Mouse (Mus musculus) hindbrain, embryonic 12.5 days (tissue): Measurements from ENCODE around the gene 1700001K19Rik. TPM values are rescaled to one million over a fixed set of nuclear protein-coding genes. Genes with fewer than 3 reads are reported as not detected.
"Not testable (repeated sequence)": the region's sequence is repeated elsewhere in the genome, so short reads cannot be mapped to it uniquely, and the experiment has no call there.

ENCODE experiments used
- ATAC-seq: fragments of 200-750 bp; cut with Nextera tagmentation; 2 replicates; pipeline ENCODE4 v1.8.0; 2017; ENCODE audit warnings: moderate TSS enrichment; ENCODE audit not compliant: low FRiP score
- H3K27ac ChIP-seq: fragments of 300-500 bp; sonication (generic); 2 replicates; pipeline ENCODE4 v1.5.1; 2016; ENCODE audit warnings: mild to moderate bottlenecking
- H3K27me3 ChIP-seq: fragments of 300-500 bp; sonication (generic); 2 replicates; pipeline ENCODE4 v1.6.1; 2016; ENCODE audit warnings: mild to moderate bottlenecking
- H3K36me3 ChIP-seq: fragments of 300-500 bp; sonication (generic); 2 replicates; pipeline ENCODE4 v1.6.1; 2016; ENCODE audit warnings: mild to moderate bottlenecking
- H3K4me1 ChIP-seq: fragments of 300-500 bp; sonication (generic); 2 replicates; pipeline ENCODE4 v1.6.1; 2016
- H3K4me2 ChIP-seq: fragments of 300-500 bp; sonication (generic); replicated peaks from 2 replicates; pipeline ENCODE4 v1.6.1; 2016; ENCODE audit warnings: mild to moderate bottlenecking
- H3K4me3 ChIP-seq: fragments of 300-500 bp; sonication (generic); 2 replicates; pipeline ENCODE4 v1.5.1; 2016; ENCODE audit warnings: mild to moderate bottlenecking
- H3K9ac ChIP-seq: fragments of 300-500 bp; sonication (generic); 2 replicates; pipeline ENCODE4 v1.6.1; 2016; ENCODE audit warnings: mild to moderate bottlenecking, moderate library complexity
- H3K9me3 ChIP-seq: fragments of 300-500 bp; sonication (generic); replicated peaks from 2 replicates; pipeline ENCODE4 v1.6.1; 2016; ENCODE audit warnings: mild to moderate bottlenecking
- WGBS: fragments of 180-500 bp; shearing (Covaris S2); methylation state at CpG from one replicate; pipeline ENCODE4 v1.1.7; 2016; 5-methylcytosine and 5-hydroxymethylcytosine counted together
- polyA plus RNA-seq: library from polyadenylated mRNA; unstranded; fragments of >200 nt; fragmentation: Nextera tagmentation; extraction: Ambion mirVana; gene quantifications from 2 replicates; pipeline ENCODE4 v1.2.1, GENCODE M21; 2016

Gene 1700001K19Rik
- polyA plus RNA-seq, 1 experiment from 2014 or later = not detected

DNA sequence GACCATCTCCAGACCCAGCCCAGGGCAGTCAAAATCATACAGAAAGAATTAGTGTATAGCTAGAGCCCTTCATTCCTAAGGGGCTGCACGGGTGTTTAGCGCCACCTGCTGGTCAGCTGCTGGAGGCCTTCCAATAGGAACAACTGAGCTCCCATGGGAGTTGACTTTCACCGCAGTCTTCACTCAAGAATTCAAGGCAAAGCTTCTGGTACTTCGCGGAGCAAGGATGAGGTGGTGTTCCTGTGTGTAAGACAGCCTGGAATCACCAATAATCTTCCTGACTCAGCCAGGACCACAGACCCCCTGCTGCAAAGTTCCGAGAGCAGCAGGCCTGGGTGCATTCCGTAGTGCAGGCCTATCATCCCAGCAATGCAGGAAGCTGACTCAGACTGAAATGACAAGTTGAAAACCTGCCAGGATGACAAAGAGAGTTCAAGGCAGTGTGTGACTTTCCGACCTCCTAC lies 20.6 kb upstream of the 1700001K19Rik start:
- 27% methylated on average over 8 of the region's 8 CpGs for WGBS
- no peak overlapping the region for H3K4me3 ChIP-seq
- peaks cover 16% of the 10 kb centered on the region for H3K4me1 ChIP-seq
- ATAC-seq = peak; percentile 53; the same call in 1 of the 2 replicates
- no peak overlapping the region for H3K9ac ChIP-seq
- no peaks in the 10 kb centered on the region for H3K36me3 ChIP-seq
- peaks cover 2% of the 10 kb centered on the region; the same call in 1 of the 2 replicates for H3K27me3 ChIP-seq
- no peaks in the 10 kb centered on the region for H3K9me3 ChIP-seq
- no peak overlapping the region for H3K4me2 ChIP-seq
- H3K27ac ChIP-seq = no peak overlapping the region

DNA sequence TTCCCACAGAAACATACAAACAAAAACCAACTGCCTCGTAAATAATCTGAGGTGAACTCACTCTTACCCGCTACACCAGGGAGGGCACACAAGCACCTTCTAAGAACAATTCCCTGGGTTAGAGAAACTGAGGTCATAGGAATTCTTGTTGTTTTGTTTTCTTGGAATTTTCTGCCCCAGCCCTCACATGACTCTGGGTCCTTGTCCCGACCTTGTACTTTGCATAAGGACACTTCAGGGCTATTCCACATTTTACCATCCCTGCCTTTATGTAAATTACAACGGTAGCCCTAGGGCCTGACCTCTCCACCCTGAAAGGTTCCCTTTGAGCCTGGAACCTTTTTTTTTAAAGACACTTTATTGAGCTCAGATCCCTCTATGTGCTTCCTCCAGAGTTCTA lies 20.1 kb upstream of the 1700001K19Rik start, which contains the start of gene Hsp90aa1:
Gene Hsp90aa1, minus strand, starts transcription at position 173 of the 400 bp plus-strand sequence.
- Histone ChIP-seq H3K9ac (no peak within 1 kb of the TSS), H3K4me2 (no peak within 1 kb of the TSS)
- ATAC-seq = no peak

DNA sequence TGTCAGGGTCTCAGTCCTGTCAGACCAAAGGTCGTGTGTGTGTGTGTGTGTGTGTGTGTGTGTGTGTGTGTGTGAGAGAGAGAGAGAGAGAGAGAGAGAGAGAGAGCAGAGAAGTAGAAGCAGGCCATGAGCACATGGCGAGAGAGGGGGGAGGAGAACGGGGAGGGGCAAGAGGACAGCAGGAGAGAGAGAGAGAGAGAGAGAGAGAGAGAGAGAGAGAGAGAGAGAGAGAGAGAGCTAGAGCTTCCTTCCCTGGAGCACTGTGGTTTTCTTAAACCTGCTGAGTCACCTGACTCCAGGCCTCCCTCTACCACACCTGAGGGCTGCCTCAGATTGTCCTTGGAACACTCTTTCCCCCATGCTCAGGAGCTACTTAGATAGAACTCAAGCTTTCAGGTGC lies 18.9 kb upstream of the 1700001K19Rik start:
- peaks cover 14% of the 10 kb centered on the region for H3K4me1 ChIP-seq
- not testable (repeated sequence) for ATAC-seq, H3K27me3 ChIP-seq, H3K9me3 ChIP-seq, H3K36me3 ChIP-seq, H3K4me3 ChIP-seq, H3K27ac ChIP-seq, H3K4me2 ChIP-seq
- peak overlapping the region; percentile 5; the same call in 1 of the 2 replicates for H3K9ac ChIP-seq
- 28% methylated on average over 3 of the region's 3 CpGs for WGBS

More for the DNA sequence above, 20.1 kb upstream of the 1700001K19Rik start, which contains the start of gene Hsp90aa1:
- H3K27ac ChIP-seq = no peak within 1 kb of the TSS
- H3K4me3 ChIP-seq = no peak within 1 kb of the TSS
- WGBS = 56% methylated on average over 4 of the region's 4 CpGs
- H3K4me1 ChIP-seq = peaks cover 16% of the 10 kb centered on the region
- peaks cover 2% of the 10 kb centered on the region; the same call in 1 of the 2 replicates for H3K27me3 ChIP-seq
- H3K9me3 ChIP-seq = no peaks in the 10 kb centered on the region
- H3K36me3 ChIP-seq = no peaks in the 10 kb centered on the region

GRCm38 (mm10) chr12:110700730-110701129 lies 18.3 kb upstream of the 1700001K19Rik start:
- no peaks in the 10 kb centered on the region for H3K9me3 ChIP-seq
- ATAC-seq = no peak
- H3K27ac ChIP-seq = no peak overlapping the region
- H3K4me1 ChIP-seq = peaks cover 10% of the 10 kb centered on the region
- H3K36me3 ChIP-seq = no peaks in the 10 kb centered on the region
- H3K9ac ChIP-seq = peak overlapping the region; percentile 5; the same call in 1 of the 2 replicates
- H3K4me3 ChIP-seq = no peak overlapping the region
- H3K27me3 ChIP-seq = peaks cover 2% of the 10 kb centered on the region; the same call in 1 of the 2 replicates
- WGBS = 70% methylated on average over 2 of the region's 2 CpGs
- H3K4me2 ChIP-seq = no peak overlapping the region

DNA sequence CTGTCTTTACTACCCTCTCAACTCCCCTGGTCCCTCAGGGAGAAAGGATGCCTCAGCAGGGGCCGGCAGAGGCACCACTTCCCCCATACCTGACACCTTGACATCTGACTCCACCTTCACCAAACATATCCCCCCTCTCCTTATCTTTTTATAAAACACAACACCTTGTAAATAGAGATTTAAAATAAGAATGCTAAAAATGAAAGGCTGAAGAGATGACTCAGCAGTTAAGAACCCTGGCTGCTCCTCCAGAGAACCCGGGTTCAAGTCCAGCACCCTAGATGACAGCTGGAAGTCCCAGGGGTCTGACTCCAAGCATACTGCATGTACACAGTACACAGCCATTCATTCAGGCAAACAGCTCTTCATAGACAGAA lies 16.7 kb upstream of the 1700001K19Rik start:
- Histone ChIP-seq H3K4me3 (no peak overlapping the region), H3K4me2 (no peak overlapping the region), H3K36me3 (peaks cover 6% of the 10 kb centered on the region), H3K9me3 (no peaks in the 10 kb centered on the region), H3K9ac (no peak overlapping the region), H3K4me1 (peaks cover 18% of the 10 kb centered on the region), H3K27me3 (peaks cover 2% of the 10 kb centered on the region; the same call in 1 of the 2 replicates), H3K27ac (no peak overlapping the region)
- no peak for ATAC-seq
- WGBS = 60% methylated on average over 2 of the region's 2 CpGs

- H3K27me3 ChIP-seq = peaks cover 2% of the 10 kb centered on the region; the same call in 1 of the 2 replicates
- 47% methylated on average over 15 of the region's 15 CpGs for WGBS
- H3K9ac ChIP-seq = no peak overlapping the region
- no peak overlapping the region for H3K27ac ChIP-seq
- H3K36me3 ChIP-seq = peaks cover 9% of the 10 kb centered on the region
- H3K4me2 ChIP-seq = no peak overlapping the region
- H3K4me3 ChIP-seq = no peak overlapping the region
- peaks cover 18% of the 10 kb centered on the region for H3K4me1 ChIP-seq
- no peak for ATAC-seq
- no peaks in the 10 kb centered on the region for H3K9me3 ChIP-seq
Observed at GRCm38 (mm10) chr12:110698523-110699170, 16.2 kb upstream of the 1700001K19Rik start.

DNA sequence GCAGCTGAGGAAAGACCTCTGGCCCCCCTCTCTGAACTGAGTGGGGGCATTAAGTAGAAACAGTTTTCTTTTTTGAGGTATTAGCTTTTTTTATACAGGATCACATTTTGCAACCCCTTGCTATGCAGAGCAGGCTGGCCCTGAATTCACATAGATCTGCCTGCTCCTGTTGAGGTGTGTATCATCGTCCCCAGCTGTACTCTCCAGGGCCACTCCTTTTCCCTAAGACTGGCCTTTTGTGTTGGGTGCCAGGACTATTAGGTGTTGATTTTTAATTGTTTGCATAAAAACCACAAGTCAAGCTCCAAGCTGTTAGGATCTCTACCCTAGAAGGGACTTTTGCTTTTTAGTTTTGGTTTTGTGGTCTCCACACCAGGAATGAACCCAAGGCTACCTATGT lies 15.7 kb upstream of the 1700001K19Rik start:
- H3K27ac ChIP-seq = no peak overlapping the region
- 0 out of 2 replicates have a peak, but pooled peaks cover 2% of the 10 kb centered on the region for H3K27me3 ChIP-seq
- H3K4me2 ChIP-seq = no peak overlapping the region
- no peak overlapping the region for H3K4me3 ChIP-seq
- WGBS = 89% methylated on average over 1 of the region's 1 CpGs
- H3K9ac ChIP-seq = no peak overlapping the region
- peaks cover 12% of the 10 kb centered on the region for H3K36me3 ChIP-seq
- ATAC-seq = no peak
- no peaks in the 10 kb centered on the region for H3K9me3 ChIP-seq
- H3K4me1 ChIP-seq = peaks cover 18% of the 10 kb centered on the region

DNA sequence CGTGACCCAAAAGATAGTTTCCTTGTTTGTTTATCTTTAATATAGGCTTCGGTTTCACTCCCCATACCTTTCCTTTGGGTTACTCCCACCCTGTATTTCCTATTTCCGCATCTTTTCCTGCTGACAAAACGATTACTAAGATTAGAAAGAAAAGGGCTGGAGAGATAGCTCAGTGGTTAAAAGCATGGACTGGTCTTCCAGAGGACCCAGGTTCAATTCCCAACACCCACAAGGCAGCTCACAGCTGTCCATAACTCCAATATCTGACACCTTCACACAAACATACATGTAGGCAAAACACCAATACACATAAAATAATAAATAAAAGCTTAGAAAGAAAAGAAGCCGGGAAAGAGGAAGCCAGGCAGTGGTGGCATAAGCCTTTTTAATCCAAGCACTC lies 15.0 kb upstream of the 1700001K19Rik start:
- H3K27me3 ChIP-seq = 0 out of 2 replicates have a peak, but pooled peaks cover 2% of the 10 kb centered on the region
- no peak overlapping the region for H3K27ac ChIP-seq
- WGBS = 75% methylated on average over 5 of the region's 5 CpGs
- no peak overlapping the region for H3K9ac ChIP-seq
- H3K4me1 ChIP-seq = peaks cover 18% of the 10 kb centered on the region
- H3K9me3 ChIP-seq = no peaks in the 10 kb centered on the region
- peaks cover 16% of the 10 kb centered on the region for H3K36me3 ChIP-seq
- ATAC-seq = no peak
- H3K4me3 ChIP-seq = no peak overlapping the region
- no peak overlapping the region; the same call in 1 of the 2 replicates for H3K4me2 ChIP-seq

- peak overlapping the region; percentile 100 for H3K9ac ChIP-seq
- WGBS = 59% methylated on average over 9 of the region's 9 CpGs
- peaks cover 19% of the 10 kb centered on the region for H3K36me3 ChIP-seq
- peak overlapping the region; percentile 97 for H3K27ac ChIP-seq
- peak overlapping the region; percentile 98 for H3K4me3 ChIP-seq
- ATAC-seq = no peak
- H3K27me3 ChIP-seq = 0 out of 2 replicates have a peak, but pooled peaks cover 2% of the 10 kb centered on the region
- peak overlapping the region; percentile 79 for H3K4me2 ChIP-seq
- H3K4me1 ChIP-seq = peaks cover 18% of the 10 kb centered on the region
- H3K9me3 ChIP-seq = no peaks in the 10 kb centered on the region
Observed at GRCm38 (mm10) chr12:110696975-110697400, 14.6 kb upstream of the 1700001K19Rik start.

GRCm38 (mm10) chr12:110696173-110696974 lies 14.0 kb upstream of the 1700001K19Rik start:
- Histone ChIP-seq H3K9me3 (no peaks in the 10 kb centered on the region), H3K4me3 (peak overlapping the region; percentile 98), H3K36me3 (peaks cover 24% of the 10 kb centered on the region), H3K4me2 (peak overlapping the region; percentile 79), H3K27ac (peak overlapping the region; percentile 97), H3K27me3 (0 out of 2 replicates have a peak, but pooled peaks cover 2% of the 10 kb centered on the region), H3K4me1 (peaks cover 14% of the 10 kb centered on the region), H3K9ac (peak overlapping the region; percentile 100)
- WGBS = under 1% methylated on average over 88 of the region's 89 CpGs
- peak; percentile 96 for ATAC-seq

DNA sequence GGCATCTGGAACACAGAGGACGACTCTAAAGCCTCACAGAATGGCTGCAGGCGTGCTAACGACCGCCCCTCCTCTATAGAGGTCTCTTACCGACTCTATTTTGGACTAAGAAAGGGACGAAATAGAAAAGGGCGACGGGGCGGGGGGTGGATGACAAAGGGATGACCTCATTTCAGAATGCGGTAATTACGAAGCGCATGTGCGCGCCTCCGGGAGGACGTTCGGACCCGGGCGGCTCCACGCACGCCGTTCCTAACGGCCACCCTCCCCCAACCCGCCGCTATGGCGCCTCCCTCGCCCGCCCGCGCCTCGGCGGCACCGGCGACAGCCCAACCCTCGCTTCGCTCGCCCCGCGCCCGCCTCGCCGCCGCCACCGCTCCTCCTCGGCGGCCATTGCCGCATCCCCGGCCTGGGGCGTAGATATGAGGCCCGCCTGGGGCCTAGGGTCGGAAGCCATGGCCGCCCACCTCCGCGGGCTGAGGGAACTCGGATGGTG lies 13.3 kb upstream of the 1700001K19Rik start:
- Histone ChIP-seq H3K27ac (peak overlapping the region; percentile 97), H3K27me3 (0 out of 2 replicates have a peak, but pooled peaks cover 2% of the 10 kb centered on the region), H3K9ac (peak overlapping the region; percentile 100), H3K4me3 (peak overlapping the region; percentile 98), H3K36me3 (peaks cover 26% of the 10 kb centered on the region), H3K4me2 (peak overlapping the region; percentile 79), H3K4me1 (peaks cover 11% of the 10 kb centered on the region), H3K9me3 (no peaks in the 10 kb centered on the region)
- WGBS = 0% methylated on average over 40 of the region's 55 CpGs
- peak; percentile 78 for ATAC-seq

- H3K9me3 ChIP-seq, ATAC-seq, H3K4me3 ChIP-seq, H3K27ac ChIP-seq, H3K4me2 ChIP-seq, H3K9ac ChIP-seq, H3K27me3 ChIP-seq: not testable (repeated sequence)
- Histone ChIP-seq H3K36me3 (peaks cover 48% of the 10 kb centered on the region), H3K4me1 (peaks cover 11% of the 10 kb centered on the region)
- 82% methylated on average over 5 of the region's 5 CpGs for WGBS
Observed at GRCm38 (mm10) chr12:110693378-110693777, 11.0 kb upstream of the 1700001K19Rik start.
